Mouse (Mus musculus): ENCODE results near the gene Tex14.

DNA sequence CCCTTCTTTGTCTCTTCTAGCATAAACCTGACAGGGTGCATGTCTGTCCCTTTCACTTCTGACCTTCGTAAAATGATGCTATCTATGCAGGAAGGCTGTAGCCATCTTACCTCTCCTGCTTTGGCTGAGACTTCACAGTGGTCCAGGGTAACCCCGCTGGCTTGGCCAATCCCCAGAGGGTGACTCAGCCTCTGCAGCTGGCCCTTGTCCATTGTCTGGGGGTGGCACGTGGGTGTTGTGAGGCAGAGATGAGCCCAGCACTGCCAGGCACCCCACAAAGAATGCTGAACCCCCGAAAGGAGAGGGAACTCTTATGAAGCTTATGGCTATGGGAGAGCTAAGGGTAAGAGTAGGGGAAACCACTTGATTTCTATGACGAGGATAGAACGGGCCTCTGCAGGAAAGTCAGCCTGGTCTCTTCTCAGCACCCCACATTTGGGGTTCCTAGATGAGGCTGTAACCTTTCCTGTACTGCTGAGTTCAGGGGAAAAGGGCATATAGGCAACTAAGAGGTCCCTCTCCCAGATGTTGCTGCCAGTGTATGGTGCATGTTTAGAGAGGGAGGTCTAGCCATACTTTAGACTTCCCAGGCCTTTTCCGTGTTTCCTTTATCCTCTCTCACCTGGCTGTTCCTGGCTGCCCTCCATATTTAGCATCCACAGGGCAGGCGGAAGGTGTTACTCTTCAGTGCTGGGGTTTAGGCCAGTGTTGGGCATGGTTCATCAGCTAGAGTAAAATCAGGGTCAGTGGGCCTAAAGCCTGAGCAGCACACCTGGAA, 177.3 kb downstream of the Tex14 start:
- TF ChIP-seq CTCF (IDR thresholded peaks at IDR 0.05; ENCODE audit: insufficient read depth, low read length), result no peak
- TF ChIP-seq POLR2A (IDR thresholded peaks at IDR 0.05; ENCODE audit: borderline replicate concordance, extremely low read depth, low read depth, low read length), result no peak
